Mouse (Mus musculus) frontal cortex, adult (tissue): ENCODE measurements around the gene Camk2b.
A peak's percentile ranks its signal among the peaks of the same experiment; 100 is the strongest.

Source experiments
- ATAC-seq: cut with Nextera tagmentation; 2 replicates; pipeline ENCODE4 v1.9.2; 2017; ENCODE audit warnings: mild to moderate bottlenecking, moderate library complexity, mixed read lengths; ENCODE audit not compliant: low TSS enrichment

The Camk2b gene

DNA sequence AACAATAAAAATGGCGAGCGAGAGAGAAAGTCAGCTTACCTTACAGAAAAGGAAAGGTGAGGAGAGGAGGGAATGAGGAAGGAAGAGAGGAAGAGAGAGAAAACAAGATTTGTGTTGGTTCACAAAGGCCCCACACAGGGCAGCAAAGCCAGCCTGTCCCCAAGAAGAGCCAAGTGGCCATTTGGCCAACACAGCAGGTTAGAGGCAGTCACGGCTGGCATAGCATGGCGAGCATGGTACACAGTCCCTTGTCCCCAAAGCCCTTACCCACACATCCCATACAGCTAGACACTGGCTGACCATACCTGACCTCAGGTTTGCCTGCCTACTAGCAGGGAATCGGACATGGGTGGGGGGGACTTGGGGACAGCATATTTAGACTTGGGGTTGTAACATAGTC lies 82.5 kb downstream of the Camk2b start:
- no peak for ATAC-seq

DNA sequence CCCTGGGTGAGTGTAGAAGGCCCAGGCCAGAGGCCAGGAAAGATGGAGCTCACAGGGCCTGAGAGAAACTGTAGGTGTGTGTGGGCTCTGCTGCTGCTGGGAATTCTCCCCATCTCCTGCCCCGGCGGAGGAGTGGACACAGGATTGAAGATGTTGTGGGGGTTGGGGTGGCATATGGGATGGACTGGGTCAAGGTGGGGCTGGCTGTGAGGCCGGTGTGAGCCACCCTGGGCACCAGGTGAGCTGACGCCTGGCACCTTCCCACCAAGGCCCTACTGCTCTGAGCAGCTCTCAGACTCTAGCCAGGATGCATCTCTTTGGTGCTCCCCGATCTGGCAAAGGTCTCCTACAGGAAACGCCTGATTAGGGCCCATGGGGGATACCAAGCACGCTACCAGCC lies 84.8 kb downstream of the Camk2b start:
- ATAC-seq: no peak

DNA sequence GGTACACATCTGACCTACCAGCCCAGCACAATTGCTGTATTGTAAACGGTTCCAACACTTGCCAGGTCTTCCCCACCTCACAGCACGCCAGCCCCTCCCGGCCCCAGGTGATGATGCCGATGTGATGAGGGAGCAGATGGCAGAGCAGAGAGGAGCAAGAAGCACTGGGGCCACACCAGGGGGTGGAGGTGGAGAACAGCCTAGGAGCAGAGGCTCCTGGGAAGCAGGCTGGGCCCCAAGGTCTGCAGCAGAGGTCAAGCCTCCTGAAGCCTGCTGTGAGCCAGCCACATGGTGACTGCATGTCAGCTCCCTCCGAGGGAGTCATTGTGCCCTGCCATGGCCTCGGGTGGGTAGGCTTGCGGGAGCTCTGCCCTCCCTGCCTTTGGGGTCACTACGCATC lies 85.6 kb downstream of the Camk2b start:
- ATAC-seq: no peak

DNA sequence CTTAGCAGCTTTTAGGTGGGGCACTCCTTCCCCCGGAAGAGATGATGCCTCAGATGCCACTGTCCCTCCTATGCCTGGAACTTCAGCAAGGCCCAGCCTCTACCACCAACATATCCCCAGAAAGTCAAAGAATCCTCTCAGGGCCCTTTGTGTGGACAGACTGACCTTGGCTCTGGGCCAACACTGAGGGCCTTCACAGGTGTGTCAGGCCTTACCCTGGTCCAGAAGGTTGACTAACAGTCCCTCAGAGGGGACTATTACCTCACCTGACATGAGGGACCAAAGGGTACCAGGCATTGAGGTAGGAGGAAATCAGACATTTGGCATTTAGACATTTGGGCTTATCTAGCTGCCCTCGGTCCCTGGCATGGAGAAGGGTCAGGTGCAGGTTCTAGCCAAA lies 86.1 kb downstream of the Camk2b start:
- ATAC-seq: no peak

DNA sequence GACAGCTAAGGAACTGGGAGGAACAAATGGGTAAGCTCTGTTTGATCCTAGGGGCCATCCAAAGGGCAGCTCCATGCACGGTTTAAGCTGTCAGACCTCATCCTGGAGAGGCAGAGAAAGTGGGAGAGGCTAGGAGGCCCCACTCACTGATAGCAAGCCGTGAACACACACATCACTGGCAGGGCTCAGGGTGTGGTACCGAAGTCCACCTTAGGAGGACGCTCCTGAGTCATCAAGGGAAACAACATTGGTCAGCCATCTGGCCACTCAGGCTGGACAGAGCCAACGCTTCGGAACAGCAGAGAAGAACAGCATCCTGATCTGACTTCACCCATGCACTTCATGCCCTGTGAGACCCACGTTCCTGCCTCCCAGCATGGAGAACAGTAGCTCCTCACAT lies 87.1 kb downstream of the Camk2b start:
- ATAC-seq: no peak

DNA sequence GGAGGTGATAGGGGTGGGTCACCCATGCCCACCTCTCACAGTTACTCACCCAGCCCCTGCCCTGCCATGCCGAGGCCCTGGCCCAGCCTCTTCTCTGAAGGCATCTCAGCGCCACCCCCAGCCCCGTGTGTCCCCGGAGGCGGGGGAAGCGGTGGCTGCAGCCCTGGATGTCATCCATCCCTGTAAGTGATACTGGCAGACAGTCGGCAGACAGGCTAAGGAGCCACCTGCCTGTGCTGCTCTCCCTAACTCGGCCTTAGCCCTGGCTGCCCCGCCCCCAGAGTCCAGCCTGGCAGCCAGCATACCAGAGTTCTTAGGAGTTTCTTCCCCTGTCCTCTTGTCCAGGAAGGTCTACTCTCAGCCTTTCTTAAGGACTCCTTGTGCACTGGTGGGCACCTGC lies 90.1 kb downstream of the Camk2b start:
- no peak for ATAC-seq

DNA sequence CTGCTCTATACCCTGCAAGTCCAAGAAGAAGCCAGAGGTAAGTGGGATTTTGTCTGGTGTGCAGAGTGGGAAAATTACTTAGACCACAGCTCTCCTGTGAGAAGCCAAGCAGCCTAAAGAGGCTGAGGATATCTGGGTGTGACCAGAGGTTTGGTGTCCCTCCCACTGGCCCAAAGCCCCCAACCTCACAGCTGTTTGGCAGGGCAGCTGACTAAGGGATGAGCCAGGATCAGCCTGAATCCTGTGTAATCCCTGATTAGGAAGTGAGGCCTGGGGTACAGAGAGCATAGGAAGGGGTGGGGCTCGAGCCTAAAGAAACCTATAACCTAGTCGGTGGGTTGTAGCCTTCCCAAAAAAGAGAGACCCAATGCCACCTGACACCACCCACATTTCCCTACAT lies 91.1 kb downstream of the Camk2b start:
- ATAC-seq: no peak

DNA sequence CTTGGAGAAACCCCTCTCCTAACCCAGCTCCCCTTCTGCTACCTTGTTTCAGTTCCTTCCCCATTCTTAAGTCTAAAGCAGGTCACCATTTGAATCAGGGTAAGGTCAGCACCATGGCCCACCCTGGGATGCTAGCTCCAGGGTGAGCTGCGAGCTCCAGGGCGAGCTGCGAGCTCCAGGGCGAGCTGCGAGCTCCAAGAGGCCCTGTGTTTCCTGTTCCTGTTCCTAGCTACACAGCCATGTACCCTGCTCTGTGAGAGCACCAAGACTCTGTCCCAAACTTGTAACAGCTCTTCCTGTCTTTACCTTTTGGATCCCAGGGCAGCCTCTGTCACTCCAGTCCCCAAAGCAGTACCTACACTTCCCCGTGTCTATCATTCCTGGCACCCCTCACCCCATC lies 92.1 kb downstream of the Camk2b start:
- no peak for ATAC-seq

DNA sequence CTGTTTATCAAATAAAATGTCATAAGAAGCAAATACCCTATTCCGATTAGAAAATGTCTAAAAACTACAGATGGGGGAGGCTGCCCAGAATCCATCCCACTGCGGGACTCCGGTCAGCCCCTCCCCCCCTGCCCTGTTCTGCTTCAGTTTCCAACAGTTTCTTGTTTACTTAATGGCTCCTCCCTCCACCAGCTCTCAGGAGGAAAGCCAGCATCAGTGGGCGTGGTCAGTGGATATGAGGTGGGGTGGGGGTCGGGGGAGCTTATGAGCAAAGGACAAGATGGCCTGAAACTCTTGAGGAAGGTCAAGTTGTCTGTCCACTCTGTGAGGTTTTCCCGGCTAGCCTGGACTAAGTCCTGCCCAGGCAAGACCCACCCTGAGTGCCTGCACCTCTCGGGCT lies 93.0 kb downstream of the Camk2b start:
- no peak for ATAC-seq

DNA sequence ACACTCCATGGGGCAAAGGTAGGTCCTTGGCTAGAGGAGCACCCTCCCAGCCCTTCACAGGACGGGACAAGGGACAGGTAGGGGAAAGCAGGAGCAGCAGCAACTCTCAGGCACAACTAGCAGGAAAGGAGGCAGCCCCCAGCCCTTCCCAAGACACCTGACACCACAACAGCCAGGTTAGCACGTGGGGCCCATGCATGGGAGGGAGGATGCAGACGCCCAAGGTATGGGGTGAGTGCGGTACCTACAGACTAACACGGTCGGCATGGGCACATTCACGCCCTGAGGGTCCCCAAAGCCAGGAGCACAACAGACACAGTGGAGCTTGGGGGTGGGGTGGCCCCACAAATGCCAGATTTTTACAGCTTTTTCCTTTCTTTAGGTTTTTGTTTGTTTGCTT lies 95.0 kb downstream of the Camk2b start:
- ATAC-seq: no peak

DNA sequence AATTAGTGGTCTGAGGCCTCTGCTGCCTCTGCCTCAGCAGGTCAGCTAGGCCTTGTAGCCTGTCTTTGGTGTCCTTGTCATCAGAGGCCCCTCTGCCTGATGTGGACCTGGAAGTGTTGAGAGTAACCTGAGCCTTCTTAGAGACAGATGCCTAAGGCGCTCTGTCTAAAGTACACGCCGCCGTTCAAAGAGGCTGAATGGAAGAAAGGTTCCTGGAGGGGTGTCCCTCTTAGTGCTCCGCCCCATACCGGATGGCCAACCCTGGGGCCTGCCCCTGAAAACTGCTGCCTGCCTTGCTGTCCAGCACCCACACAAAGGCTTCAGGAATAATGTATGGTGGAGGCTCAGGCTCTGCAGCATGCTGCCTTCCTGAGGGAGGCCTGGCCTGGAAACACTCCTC lies 97.9 kb downstream of the Camk2b start:
- ATAC-seq: peak; percentile 10

DNA sequence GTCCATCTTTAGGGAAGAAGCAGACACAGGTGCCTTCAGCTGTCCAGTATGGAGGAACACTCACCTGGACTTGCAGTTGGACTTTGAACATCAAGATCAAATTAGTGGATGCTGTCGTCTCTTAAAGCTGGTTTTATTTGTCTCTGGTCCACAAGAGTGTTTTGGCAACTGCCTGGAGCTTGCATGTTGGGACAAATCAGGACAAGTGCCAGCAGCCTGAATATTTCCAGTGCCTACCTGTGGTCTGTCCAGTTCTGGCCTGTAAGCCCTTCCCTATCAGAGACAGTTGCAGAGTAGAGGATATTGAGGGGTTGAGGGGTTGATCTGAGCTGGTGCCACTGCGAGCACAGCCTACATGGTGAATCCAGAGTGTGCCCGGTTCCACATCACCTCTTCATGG lies 99.4 kb downstream of the Camk2b start:
- no peak for ATAC-seq

DNA sequence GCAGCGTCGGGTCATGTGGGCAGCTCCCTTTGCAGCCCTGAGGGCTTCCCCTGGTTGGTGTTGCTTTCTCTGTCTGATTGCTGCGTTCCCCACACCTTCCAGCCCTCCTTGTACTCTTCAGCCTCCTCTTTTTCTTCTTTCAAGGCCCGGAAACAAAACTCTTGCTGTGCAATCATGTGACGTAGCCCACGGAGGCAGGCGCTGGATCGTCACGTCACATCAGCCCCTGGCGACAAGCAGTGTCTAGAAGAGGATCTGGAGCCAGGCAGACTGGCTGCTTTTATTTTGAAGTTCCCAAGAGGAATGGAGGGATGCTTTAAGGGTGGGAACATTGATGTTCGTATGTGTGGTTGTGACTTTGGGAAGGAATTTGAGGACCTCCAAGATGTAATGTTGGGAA lies 100.3 kb downstream of the Camk2b start:
- ATAC-seq: peak; percentile 25; the same call in 1 of the 2 replicates

DNA sequence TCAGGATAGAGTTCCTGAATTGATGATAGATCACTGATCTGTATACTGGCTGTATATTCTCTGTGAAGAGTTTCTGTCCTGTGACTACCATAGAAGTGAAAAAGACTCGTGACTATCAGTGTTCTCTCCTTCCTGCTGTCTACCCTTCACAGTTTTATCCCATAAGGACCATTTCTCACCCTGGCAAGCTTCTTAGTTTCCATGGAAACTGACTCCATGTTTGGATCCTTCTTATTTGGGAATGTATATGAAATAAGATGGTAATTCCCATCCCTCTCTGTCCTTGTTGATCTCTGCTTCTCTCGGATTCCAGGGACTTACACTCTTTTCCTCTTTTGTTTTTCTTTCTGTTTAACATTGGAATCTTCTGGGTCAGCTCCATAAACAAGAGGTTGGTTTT lies 106.1 kb downstream of the Camk2b start:
- ATAC-seq: peak; percentile 55

DNA sequence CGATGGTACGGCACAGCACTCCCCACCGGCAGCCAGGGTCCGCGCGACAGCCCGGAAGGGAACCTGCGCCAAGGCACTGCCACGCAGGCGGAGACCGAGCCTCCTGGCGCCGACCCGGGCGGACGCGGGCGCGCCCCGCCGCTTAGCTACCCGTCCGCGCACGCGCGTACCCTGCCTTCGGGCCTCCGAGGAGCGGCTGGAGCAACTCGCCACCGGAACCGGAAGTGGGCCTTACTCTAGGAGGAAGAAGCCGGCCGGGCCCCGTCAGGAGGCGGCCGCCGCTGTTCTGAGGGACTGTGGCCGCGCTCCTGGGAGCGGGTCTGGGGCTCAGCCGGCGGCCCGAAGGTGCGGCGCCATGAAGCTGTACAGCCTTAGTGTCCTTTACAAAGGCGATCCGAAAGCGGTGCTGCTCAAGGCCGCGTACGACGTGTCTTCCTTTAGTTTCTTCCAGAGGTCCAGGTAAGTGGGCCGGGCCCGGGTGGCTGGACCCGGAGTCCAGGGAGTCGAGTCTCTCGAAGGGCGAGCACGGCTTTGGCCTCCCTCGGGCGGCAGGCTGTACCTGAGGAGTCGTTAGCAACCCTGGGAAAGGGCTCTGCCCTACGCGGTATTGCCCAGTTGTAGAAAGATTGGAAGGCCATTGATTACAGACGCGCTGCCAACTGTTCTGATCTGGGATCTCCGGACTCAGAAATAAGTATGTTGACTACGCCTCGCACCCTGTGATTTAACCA lies 110.5 kb downstream of the Camk2b start, which contains the start of gene Ykt6:
TSS of gene Ykt6 (plus strand) at position 148 of the 731 bp plus-strand sequence.
- ATAC-seq: peak; percentile 92

DNA sequence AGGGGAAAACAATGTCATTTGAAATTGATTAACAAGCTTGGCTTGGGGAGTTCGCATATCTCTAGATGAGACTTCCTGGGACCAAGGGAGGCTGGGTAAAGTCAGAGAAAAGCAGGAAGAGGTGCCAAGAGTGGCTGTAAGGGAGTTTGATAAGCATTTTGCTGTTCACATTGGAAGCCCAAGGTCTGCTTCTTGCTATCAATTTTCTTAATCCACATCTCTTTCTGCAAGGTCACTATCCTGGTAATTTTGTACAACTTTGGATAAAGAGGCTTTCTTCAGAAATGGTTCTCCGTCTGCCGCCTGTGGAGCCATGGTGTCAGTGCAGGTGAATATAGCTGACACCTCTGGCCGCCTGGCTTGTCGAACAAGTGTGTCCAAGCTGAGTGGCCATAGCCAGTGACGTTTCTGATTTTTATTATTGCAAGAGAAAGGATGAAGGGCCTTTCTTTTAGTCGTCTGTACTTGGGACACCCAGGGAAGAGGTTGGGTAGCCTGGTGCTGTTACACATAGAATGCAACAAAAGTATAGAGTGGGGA lies 111.1 kb downstream of the Camk2b start:
- ATAC-seq: peak; percentile 39; the same call in 1 of the 2 replicates

DNA sequence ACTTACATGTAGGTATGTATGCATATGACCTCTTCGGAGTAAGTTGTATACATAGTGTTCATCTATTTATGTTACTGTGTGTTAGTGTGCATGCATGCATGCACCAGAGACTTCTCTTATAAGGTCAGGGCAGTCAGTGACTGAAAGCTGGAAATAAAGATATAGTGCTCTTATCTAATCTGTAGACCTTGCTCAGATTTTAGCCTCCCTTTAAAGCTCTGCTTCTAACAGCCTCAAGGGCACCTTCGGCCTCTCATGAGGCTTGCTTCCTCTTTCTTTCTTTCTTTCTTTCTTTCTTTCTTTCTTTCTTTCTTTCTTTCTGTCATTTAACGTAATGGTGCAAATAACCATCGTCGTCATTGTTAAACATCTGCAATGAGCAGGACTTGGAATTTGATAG lies 111.7 kb downstream of the Camk2b start:
- ATAC-seq: no peak

DNA sequence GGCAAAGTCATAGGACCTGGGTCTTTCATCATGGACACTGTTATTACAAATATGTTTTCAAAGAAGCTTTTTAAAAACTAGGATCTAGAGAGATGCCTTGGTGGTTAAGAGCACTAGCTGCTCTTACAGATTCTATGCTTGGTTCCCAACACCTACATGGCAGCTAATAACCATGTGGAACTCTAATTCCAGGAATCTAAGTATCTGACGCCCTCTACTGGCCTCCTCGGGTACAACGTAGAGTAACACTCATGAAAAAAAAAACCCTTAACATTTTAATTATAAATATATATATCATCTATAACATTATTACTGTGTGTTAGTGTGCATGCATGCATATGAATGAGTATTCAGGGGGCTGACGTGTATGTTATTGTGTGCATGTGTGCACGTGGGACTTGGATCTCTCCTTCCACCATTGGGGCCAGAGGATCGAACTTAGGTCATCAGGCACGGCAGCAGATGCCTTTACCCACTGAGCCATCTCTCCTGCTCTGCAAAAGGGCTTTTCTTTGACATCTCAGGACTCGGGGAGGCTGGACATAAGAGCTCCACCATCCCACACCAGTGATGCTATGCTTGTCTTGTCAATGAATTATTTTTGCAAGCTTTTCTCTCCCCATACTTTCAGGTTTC lies 112.9 kb downstream of the Camk2b start:
- no peak for ATAC-seq

DNA sequence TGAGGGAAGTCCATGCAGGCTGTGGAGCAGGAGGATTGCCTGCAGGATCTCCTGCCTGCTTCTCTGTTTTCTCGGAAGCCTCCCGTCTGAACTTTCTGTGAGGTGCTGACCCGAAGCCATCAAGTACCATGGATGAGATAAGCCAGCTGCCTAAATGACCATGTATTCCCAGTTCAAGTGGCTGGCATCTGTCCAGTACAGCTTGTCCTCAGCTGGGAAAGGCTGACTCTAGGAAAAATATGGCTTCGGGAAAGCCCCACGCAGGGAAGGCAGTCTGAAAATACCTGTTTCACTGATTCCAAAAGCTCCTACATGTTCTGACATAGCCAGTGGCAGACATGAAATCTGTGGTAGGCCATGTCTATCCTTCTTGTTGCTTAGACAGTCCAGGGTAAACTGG lies 113.7 kb downstream of the Camk2b start:
- no peak for ATAC-seq

DNA sequence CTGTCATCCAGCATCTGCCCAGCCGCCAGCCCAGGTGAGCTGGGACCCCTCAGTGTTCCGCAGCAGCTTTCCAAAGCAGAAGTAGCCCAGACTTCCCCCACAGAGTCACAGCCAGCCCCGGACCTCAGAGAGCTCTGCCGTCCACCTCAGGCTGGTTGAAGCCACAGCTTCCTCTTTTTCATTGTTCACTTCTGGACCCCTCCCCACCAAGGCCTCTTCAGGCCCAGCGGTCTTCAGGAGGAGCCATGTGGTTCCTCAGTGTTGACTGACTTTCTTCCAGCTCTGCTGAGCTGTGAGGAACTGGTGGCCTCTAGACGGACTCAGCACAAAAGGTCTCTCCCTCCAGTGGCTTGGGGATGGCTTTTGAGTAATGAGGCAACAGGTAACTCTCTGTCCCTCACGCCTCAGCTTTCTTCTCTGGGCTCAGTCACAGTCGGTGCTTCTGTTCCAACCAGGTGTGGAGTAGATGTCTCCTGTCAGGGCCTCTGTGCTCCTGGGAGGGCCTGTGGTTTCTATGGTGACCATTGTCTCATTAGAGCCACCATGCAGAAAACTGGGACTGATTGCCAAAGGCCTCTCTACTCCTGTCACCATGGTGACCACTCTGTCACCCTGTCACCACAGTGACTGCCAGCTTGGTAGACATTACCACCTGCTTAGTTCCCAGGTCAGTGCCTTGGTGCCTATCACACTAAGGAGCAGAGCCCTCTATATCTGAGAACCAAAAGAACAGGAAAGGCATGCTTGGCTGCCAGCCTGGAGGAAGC lies 116.4 kb downstream of the Camk2b start, which contains the start of gene Gck:
TSS of gene Gck (minus strand) at position 496 of the 767 bp plus-strand sequence.
- ATAC-seq: no peak

DNA sequence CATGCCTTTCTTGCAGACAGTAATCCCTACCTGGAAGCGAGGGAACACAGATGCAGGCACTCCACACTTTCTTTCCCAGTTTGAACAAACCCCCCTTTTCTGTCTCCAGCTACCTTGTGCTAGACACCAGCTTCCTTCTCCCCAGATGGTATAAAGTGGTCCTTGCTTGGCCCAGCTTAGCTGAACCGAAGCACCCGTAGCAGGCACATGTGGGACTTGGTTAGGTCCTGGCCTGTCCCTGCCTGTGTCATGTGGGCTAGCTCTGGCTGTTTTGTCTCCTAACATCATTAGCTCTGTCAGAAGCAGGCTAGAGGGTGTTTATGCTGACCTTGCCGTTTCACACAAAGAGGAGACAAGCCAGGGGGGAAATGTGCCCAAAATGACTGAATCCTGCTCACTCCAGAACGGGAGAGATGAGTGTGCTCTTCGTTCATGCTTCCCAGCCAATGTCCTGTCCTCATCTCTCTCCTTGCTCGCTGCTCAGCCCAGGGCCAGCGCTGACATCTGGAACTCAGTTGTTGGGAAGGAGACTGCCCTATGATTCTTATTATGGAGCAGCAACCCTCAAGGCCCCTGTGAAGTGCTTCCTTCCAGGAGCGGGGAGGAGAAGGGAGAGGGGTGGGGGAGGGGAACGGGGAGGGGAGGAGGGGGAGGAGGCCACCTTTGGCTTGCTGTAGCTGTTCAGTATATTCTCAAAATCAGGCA lies 117.5 kb downstream of the Camk2b start:
- no peak for ATAC-seq

DNA sequence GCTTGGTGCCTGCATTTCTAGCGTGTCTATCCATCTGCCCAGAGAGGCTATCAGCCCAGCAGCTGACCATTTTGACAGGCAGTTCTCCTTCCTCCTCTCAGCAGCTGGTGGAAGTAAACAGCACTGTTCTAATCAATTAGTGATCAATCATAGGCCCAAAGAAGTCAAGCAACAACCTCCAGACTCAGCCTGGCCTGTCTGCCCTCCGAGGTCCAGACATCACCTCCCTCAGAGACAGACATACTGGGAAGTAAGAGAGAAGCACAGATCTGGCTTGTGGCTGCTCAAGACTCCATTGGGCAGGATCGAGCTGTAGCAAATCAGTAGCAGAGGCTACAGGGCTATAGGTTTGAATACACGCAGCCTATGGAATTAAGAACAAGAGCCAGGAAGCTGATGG lies 118.4 kb downstream of the Camk2b start:
- ATAC-seq: no peak
